Mouse (Mus musculus) brain, adult 2 months (tissue): ENCODE measurements around the gene Stau1.
A peak's percentile ranks its signal among the peaks of the same experiment; 100 is the strongest.

Experiments used
- DNase-seq: peaks from one replicate; pipeline ENCODE4 v3.0.0; 2011; ENCODE audit warnings: low read depth, low spot score

Stau1 gene

DNA sequence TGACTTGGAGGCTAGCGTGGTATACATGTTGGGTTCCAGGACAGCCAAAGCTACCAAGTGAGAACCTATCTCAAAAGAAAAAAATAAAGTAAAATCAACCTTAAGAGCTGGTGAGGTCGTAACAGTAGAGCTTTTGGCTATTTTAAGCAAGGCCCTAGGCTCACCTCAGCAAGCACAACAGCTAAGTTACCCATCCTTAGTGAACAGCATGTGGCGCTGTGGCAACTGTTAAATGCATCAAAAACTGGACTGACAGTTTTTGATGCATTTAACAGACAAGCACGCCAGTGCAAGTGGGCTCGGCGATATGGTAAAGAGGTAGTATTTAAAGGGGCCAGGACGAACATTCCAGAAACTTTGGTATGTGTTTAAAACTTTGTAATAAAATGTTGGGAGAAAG, 5.2 kb downstream of the Stau1 start:
- DNase-seq, result no peak

DNA sequence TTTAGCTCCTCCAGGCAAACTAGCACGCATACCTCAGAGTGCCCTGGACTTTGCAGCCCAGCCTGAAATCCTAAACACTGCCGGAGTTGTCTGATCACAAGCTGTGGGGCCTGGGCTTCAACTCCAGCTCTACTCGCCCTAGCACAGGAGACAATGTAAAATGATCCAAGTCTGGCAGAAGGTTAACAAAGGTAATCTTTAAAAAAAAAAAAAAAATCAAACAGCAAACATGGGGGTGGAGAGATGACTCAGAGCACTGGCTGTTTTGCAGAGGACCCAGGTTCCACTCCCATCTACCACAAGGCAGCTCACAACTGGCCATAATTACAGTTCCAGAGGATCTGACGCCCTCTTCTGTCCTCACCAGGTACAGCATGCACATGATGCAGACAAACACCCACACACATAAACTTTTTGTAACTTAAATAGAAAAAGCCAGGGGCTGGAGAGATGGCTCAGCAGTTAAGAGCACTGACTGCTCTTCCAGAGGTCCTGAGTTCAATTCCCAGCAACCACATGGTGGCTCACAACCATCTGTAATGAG, 12.7 kb downstream of the Stau1 start:
- DNase-seq, result no peak

GRCm38 (mm10) chr2:166980161-166980560, 15.9 kb downstream of the Stau1 start:
- no peak for DNase-seq

- DNase-seq, result peak; percentile 39
Measured at GRCm38 (mm10) chr2:166977490-166977889, 18.6 kb downstream of the Stau1 start.

GRCm38 (mm10) chr2:166976356-166976755, 19.7 kb downstream of the Stau1 start:
- peak; percentile 33 for DNase-seq

DNA sequence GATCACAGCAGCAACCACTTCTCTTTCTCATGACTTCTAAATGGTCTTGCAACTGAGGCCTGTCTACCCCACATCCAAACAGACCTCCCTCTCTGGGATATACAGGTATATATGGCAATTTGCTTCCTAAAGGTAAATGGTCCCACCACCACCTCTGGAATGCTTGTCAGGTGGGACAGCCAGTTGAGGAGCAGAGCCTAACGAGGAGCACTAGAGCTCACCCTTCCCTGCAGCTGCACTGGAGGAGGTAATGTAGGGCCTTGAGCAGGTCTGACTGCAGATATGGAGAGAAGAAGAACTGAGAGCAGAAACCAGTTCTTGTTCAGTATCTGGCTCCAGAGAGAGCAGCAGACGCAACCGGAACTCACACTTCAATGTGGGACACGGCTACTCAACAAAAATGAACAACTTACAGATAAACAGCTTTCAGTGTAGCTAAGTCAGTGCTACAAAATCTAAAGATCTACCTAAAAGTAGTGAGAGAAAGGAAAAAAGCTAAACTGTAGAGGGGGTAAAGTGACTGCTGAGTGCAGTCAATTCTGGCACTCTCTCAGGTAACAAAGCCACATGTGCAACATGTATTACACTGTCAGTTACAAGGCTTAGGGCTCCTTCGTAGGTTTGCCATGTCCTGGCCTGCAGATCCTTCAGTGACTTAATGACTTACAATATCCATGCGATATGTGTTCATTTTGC, 21.8 kb downstream of the Stau1 start:
- no peak for DNase-seq

- DNase-seq, result no peak
Measured at GRCm38 (mm10) chr2:166973153-166973552, 22.9 kb downstream of the Stau1 start.

DNA sequence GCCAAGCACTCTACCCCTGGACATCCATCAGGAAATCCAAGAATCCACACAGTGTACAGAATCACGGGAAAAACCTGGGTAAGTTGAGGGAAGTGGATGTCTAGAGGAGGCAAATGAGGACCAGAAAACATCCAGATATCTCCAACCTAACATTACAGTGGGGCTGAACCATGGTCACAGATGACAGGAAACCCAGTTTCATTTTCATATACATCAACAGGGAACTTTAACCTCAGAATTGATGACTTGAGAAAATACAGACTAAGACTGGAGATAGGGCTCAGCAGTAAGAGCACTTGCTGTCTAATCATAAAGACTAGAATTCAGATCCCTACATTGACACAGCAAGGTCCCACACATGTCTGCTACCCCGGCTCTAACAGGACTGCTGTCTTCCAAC, 31.3 kb downstream of the Stau1 start:
- DNase-seq, result no peak

- no peak for DNase-seq
Measured at GRCm38 (mm10) chr2:166963257-166963656, 32.8 kb downstream of the Stau1 start.

DNA sequence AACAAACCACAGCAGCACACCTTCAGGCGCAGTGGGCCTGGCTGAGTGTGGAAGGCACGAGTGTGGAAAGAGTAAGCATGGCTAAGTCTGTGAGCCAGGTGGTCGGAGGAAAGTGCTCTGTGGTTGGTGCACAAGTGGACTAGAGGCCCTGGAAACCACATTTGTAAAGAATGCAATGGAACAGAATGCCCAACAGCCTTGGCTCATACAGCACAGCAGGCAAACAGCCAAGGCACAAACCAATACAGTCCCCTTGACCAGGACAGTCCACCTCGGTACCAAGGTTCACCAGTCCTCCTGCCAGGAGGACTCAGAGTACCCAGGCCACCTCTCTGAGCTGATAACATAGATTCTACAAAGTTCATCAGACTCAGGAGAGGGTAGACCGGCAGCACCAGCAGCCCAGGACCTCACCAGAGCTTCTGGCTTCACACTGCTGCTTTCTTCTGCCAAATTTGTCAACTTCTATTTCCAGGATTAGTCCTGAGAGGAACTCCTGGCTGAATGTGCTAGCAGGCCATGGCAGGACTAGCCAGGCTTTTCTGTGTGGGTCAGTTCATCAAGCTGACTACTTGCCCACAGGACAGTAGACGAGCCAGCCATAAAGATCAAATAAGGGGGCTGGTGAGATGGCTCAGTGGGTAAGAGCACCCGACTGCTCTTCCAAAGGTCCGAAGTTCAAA, 35.3 kb downstream of the Stau1 start:
- peak; percentile 37 for DNase-seq

DNA sequence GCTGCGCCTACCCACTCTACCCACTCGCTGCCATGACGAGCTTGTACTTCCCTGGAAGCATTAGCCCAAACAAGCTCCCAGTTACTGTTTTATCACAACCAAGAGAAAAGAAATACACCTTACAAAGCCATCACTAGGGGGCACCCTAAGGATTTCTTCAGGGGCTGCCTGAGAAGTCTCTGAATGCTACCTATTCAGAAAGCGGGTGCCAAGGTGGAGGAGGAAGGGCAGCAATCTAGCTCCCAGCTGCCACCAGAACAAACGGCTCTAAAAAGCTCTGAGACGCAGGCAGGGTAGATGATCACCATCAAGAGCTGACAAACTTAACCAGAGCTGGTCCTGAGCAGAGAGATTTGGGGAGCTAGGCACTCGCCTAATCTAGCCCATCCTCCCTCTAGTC, 39.3 kb downstream of the Stau1 start:
- peak; percentile 90 for DNase-seq

GRCm38 (mm10) chr2:166952151-166952550, 43.9 kb downstream of the Stau1 start:
- DNase-seq, result no peak

DNA sequence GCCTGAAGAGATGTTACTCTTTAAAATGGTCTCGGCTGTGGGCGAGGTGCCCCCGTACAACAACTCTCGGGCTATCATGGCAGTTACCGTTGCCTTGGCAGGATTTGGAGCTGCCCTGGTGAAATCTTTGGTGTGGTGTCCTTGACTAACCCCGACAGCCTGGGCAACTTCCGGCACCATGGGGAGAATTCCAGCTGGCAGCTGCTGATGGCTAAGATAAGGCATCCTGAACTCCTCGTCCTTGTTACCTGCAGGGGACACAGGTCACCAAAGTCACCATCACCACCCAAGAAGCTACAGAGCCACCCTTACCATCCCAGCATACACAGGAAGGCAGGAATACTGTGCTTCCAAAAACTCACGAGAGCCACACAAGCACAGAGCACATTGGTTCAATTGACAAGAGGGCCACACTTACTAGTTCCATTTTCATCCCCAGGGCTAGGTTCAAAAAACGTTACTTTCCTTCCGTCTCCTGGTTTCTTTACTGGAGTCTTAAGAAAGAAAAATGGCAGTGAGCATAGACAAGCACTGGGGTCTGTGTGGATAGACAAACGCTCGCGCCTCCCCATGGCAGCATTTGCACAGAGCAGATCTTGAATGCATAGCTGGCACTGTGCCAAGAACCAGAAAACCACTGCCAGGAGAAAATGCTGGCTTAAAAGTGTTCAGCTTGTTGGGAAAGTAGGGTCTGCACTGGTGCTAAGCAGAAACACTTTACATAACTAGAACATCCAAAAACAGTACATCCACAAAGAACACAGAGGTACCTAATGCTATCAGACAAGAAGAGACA, 45.0 kb downstream of the Stau1 start:
- peak; percentile 79 for DNase-seq

- DNase-seq, result peak; percentile 54
Measured at GRCm38 (mm10) chr2:166948936-166949335, 47.2 kb downstream of the Stau1 start.

DNA sequence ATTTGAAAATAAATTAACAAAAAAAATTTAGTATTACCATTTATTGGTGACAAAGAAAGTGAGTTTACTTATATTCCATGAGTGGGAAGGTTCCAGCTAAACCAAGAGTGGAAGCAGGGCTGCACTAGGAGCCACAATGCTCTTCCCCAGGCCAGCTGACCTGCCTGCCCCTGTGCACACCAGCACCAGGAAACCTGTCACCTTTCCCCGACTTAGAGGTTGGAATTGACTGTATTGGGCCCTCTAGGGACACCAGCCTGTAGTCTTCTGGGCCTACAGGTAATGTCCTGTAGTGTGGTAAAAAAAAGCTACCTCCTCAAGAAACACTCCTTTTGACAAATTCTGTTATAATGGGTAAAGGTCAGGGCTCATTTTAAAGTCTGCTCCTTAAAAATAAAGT, 47.9 kb downstream of the Stau1 start:
- no peak for DNase-seq

DNA sequence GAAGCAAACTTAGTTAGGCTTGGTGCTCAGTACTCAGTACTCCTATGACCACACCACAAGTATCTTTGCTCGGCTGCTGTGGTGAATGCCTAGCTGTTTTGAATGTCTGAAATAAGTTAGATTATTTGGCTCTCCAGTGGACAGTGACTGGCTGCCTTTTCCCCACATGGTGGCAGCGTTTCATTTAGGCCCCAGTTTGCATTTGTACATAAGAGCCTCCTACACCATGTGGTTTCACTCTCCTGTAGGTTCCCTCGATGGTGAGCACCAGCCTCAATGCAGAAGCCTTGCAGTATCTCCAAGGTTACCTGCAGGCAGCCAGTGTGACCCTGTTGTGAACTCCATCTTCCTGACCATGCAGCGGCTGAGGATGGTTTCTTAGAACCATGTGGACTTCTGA, 50.6 kb downstream of the Stau1 start:
- DNase-seq, result peak; percentile 55

DNA sequence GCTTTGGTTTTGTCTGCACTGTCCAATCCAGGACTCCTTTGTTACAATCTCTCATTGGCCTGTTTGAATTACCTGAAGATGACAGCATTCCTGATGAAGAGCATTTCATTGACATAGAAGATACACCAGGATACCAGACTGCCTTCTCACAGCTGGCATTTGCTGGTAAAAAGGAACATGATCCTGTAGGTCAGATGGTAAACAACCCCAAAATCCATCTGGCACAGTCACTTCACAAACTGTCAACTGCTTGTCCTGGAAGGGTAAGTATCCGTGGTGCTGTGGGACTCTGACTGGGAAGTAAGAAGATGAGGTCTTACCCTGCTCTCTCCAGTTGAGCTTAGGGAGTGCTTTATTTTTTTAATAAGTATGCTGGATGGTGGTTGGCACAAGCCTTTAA, 51.8 kb downstream of the Stau1 start:
- no peak for DNase-seq

DNA sequence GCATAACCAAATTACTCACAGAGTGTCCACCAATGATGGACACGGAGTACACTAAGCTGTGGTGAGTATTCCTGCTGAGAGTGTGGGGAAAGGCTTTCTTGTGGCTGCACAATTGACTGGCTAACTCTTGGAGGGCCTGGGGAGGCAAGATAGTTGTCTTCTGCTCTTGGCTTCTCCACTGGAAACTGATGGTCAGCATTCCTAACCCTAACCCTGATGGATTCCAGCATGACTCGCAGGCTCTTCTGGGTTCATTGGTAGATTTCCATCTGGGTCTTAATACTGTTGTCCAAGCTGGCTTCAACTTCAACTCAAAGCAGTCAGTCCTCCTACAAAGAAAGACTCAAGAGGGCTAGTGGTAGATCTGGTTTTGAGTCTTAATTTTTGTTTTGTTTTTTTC, 53.0 kb downstream of the Stau1 start:
- no peak for DNase-seq

DNA sequence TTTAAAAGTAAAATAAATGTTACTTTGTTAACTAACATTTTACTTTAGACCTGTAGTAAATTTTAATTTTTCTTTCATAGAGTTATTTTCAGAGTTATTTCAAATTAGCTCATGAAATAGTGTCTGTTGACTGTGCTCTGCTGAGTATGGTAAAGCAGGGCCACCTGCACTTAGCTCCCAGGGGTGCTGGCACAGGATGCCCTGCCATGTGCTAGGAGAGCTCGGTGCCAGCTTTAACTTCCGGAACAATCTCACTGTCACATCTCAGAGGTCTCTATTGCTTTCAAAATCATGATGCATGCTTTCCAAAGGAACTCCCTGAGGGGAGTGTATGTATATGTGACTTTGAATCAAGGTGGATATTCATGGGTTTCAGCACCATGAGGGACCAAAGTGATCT, 59.9 kb downstream of the Stau1 start:
- DNase-seq, result no peak

- no peak for DNase-seq
Measured at GRCm38 (mm10) chr2:166935582-166935981, 60.5 kb downstream of the Stau1 start.

DNA sequence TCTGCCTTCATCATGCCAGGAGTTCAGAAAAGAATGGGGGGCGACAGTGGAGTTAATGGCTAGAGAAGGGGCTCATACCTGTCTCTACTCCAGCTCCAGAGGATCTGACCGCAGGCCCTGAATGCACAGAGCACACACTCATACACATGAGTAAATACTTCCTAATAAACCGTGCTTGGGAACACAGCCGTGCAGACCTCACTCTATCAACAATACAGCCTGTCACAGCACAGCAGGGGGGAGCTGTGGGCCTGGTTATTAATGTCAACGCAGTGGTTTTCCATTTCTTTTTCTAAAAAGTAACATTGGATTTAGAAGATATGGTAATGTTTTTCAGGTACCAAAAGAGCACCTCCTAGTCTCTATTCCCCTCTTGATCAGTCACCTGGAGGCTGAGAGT, 61.7 kb downstream of the Stau1 start:
- DNase-seq, result no peak

DNA sequence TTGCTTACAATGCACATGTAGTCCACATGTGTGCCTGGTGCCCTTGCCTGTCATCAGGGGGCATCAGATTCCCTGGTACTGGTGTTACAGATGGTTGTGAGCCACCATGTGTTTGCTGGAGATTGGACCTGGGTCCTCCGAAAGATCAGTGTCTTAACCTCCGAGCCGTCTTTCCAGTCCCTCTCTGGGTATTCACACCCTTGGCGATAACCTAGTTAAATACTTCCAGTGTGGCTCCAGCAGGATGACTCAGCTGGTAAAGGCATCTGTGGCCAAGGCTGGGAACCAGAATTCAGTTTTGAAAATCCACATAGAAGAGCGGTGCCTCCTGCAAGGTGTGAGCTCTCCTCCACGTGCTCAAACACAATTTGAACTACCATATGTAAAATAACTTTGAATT, 62.2 kb downstream of the Stau1 start:
- peak; percentile 60 for DNase-seq
